Mouse (Mus musculus) heart, postnatal 4 days (tissue): ENCODE data around the gene Ddias. TPM values are rescaled to one million over a fixed set of nuclear protein-coding genes. Genes with fewer than 3 reads are reported as not detected.
A peak's percentile ranks its signal among the peaks of the same experiment; 100 is the strongest.
"Not testable (repeated sequence)": the region's sequence is repeated elsewhere in the genome, so short reads cannot be mapped to it uniquely, and the experiment has no call there.

Experiments used
- DNase-seq: peaks from one replicate; pipeline ENCODE4 v3.0.0; 2021
- total RNA-seq, 2 experiments: library from RNA; stranded (reverse); gene quantifications; 2 replicates each; pipeline ENCODE4 v1.2.3; 2021

Gene Ddias
- total RNA-seq, result 1 to 10 TPM; 6.6 to 8.5 TPM

GRCm38 (mm10) chr7:92874116-92874675, at the start of gene Ddias, which contains the start of gene Prcp:
Ddias (minus strand) TSS chr7:92874247.
Prcp (plus strand) TSS chr7:92874470.
- DNase-seq, result peak; percentile 97

- DNase-seq, result no peak
These were observed 46.8 kb upstream of the Ddias start for GRCm38 (mm10) chr7:92920857-92921172.

- DNase-seq, result no peak
These were observed 46.3 kb upstream of the Ddias start for GRCm38 (mm10) chr7:92920172-92920856.

- DNase-seq, result not testable (repeated sequence)
These were observed 30.2 kb upstream of the Ddias start for GRCm38 (mm10) chr7:92904285-92904684.

GRCm38 (mm10) chr7:92903360-92904038, 29.5 kb upstream of the Ddias start:
- peak; percentile 76 for DNase-seq

GRCm38 (mm10) chr7:92897021-92897420, 23.0 kb upstream of the Ddias start:
- DNase-seq, result peak; percentile 47

- no peak for DNase-seq
These were observed 22.0 kb upstream of the Ddias start for GRCm38 (mm10) chr7:92896036-92896435.

GRCm38 (mm10) chr7:92893478-92893877, 19.4 kb upstream of the Ddias start:
- DNase-seq, result no peak

- no peak for DNase-seq
These were observed 16.7 kb upstream of the Ddias start for GRCm38 (mm10) chr7:92890618-92891230.

- DNase-seq, result no peak
These were observed 16.2 kb upstream of the Ddias start for GRCm38 (mm10) chr7:92890211-92890610.

- DNase-seq, result no peak
These were observed 13.2 kb upstream of the Ddias start for GRCm38 (mm10) chr7:92887230-92887629.

GRCm38 (mm10) chr7:92886801-92887200, 12.8 kb upstream of the Ddias start:
- DNase-seq, result no peak

GRCm38 (mm10) chr7:92884998-92885660, 11.1 kb upstream of the Ddias start:
- no peak for DNase-seq

- peak; percentile 33 for DNase-seq
These were observed 10.0 kb upstream of the Ddias start for GRCm38 (mm10) chr7:92883850-92884716.

- no peak for DNase-seq
These were observed 4.7 kb upstream of the Ddias start for GRCm38 (mm10) chr7:92878575-92879285.

- no peak for DNase-seq
These were observed 2.5 kb upstream of the Ddias start for GRCm38 (mm10) chr7:92876538-92876937.

- DNase-seq, result peak; percentile 18
These were observed 2.0 kb upstream of the Ddias start for GRCm38 (mm10) chr7:92876066-92876465.

- peak; percentile 88 for DNase-seq
These were observed 838 bp upstream of the Ddias start for GRCm38 (mm10) chr7:92874761-92875408.

- DNase-seq, result no peak
These were observed 2.5 kb downstream of the Ddias start for GRCm38 (mm10) chr7:92871596-92871995.

GRCm38 (mm10) chr7:92870161-92870560, 3.9 kb downstream of the Ddias start:
- DNase-seq, result no peak

GRCm38 (mm10) chr7:92866526-92866925, 7.5 kb downstream of the Ddias start:
- no peak for DNase-seq
